Mouse (Mus musculus): ENCODE measurements around the gene Mettl1. TPM values are rescaled to one million over a fixed set of nuclear protein-coding genes. Genes with fewer than 3 reads are reported as not detected.
A peak's percentile ranks its signal among the peaks of the same experiment; 100 is the strongest.

Gene Mettl1
- total RNA-seq (2015): 36.5 and 46.6 TPM in 2 replicates
- 22.7 and 30.9 TPM in 2 replicates for total RNA-seq (2017)

- peak; percentile 32 for ATAC-seq (replicated peaks; ENCODE audit: poor library complexity)
These were observed at the start of gene Mettl1, which contains the start of gene Eef1akmt3 for GRCm38 (mm10) chr10:127041274-127041766. Mettl1 (plus strand) TSS chr10:127041414. Eef1akmt3 (minus strand) TSS chr10:127041513.

DNA sequence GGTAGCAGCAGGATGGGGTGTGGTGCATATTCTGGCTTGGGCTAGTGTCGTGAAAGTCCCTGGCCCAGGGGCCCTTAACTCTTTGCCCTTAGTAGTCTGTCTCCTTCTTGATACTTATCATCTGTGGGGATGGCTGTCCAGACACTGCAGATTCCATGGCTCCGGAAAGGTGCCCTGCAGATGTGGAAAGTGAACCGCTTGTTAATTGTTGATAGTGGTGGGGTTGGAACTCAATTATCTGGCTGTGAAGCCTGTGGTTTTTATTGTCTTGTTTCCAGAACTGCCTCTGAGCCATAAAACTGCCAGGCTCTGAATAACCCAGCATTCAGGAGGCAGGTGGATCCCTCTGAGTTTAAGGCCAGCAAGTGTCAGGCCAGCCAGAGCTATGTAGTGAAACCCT is 49.5 kb upstream of the Mettl1 start:
- ATAC-seq (replicated peaks; ENCODE audit: poor library complexity): peak; percentile 11; the same call in 1 of the 2 replicates

- no peak for ATAC-seq (replicated peaks; ENCODE audit: poor library complexity)
These were observed 47.6 kb upstream of the Mettl1 start for GRCm38 (mm10) chr10:126993621-126994020.

DNA sequence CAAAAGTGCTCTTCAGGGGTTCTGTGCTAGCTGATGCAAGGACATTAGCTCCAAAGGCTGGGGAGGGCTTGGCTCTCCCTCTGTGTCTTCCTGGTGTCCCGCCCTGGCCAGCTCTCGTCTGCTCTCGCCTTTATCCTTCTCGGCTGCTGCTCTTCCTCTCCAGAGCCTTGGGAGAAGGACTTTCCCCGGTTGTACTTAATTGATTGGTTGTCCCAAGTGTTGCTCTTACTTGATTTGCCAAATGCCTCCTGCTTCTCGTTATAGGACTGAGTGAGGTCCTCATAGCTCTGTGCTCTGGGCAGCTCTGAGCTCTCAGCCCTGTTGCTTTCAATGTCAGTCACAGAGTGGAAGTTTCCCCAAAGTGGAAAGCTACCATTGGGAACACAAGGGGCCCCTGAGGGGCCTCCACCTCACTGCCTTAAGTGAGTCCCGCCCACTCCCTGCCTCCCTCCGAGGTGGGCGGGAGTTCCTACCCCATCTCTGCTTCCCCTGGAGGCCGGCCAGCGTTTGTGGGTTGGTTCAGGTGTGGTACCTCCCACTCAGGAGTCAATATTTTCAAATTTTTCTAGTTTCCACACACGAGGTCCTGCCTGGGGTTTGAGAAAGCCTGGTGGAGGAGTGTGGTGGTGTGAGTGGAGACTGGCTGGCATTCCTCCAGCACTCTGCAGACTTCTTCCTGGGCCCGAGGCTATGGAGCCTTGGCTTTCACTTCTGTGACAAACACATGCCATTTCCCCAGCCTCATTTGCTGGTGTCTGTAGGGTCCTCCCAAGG is 43.7 kb upstream of the Mettl1 start:
- ATAC-seq (replicated peaks; ENCODE audit: poor library complexity): no peak

DNA sequence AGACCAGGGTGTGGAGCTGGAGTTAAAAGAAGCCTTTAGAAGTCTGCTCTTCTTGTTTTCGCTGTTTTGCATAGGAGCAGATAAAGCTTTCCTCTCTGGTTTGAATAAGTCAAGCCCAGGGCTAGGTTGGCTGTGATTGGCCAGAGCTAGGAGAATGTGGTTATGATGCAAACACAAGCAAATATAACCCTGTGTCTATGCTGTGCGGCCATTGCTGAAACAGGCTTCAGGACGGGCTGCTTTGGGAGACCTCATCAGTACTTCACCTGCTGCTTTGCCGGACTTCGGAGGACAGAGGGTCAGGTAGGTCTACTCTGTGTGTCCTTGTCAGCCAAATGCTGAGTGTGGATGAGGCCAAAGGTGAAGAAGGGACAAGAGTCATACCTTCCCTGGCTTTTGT is 40.7 kb upstream of the Mettl1 start, which contains the start of gene Avil:
Gene Avil (plus strand): TSS at position 181 of the 400 bp plus-strand sequence.
- peak; percentile 23 for ATAC-seq (replicated peaks; ENCODE audit: poor library complexity)

DNA sequence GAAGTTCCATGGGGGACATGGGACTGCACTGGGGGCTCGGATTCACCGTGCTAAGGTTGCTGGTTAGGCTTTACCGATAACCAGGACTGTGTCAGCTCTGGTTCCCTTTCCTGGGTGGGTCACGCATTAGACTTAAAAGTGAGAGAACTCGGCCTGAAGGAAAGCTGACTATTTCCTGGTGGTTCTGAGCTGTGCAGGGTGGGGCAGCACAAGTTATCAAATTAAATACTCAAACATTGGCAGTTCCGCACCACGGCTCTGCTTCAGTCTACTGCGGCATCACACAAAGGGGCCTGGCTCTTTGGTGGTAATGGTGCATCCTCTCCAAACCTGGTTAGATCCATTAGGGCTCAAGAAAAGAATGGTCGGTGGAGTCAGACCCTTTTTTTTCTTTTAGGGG is 39.9 kb upstream of the Mettl1 start:
- ATAC-seq (replicated peaks; ENCODE audit: poor library complexity): no peak

DNA sequence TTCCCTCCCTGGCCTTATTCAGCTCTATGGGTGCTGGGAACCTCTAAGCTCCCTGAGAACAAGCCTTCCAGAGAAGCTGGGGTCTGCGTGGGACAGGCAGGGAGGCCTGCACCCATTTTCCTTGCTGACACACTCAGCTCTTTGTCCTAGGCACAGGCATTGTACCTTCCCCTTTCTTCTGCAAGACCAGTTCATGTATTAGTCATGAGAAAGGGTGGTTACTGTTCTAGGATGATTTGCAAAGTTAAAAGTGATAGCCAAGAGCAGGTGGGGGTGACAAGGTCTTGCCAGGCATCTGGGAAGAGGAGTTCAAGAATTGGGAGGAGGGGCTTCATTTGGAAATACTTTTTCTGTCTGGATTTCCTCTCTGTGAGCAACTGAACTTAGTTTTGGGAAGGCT is 39.2 kb upstream of the Mettl1 start:
- ATAC-seq (replicated peaks; ENCODE audit: poor library complexity): no peak

GRCm38 (mm10) chr10:127002765-127003164 is 38.4 kb upstream of the Mettl1 start:
- ATAC-seq (replicated peaks; ENCODE audit: poor library complexity): no peak

DNA sequence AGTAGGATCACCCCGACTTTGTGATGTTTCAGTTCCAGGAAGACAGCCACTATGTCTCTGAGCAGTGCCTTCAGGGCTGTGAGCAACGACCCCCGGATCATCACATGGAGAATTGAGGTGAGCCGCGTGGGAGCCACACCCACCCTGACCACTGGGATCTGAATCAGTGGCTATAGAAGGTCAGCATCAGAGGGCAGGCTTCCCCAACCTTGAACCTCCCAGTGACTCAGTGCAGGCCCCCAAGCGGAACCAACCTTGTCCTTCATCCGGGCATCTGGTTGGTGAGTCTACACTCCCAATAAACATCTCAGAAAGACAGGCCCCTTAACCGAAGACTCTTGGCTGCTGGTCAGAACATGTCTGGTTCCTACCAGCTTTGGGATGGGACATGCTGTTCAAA is 37.9 kb upstream of the Mettl1 start:
- ATAC-seq (replicated peaks; ENCODE audit: poor library complexity): no peak

- ATAC-seq (replicated peaks; ENCODE audit: poor library complexity): no peak
These were observed 37.4 kb upstream of the Mettl1 start for GRCm38 (mm10) chr10:127003806-127004205.

GRCm38 (mm10) chr10:127016488-127016887 is 24.7 kb upstream of the Mettl1 start:
- peak; percentile 88 for ATAC-seq (replicated peaks; ENCODE audit: poor library complexity)

DNA sequence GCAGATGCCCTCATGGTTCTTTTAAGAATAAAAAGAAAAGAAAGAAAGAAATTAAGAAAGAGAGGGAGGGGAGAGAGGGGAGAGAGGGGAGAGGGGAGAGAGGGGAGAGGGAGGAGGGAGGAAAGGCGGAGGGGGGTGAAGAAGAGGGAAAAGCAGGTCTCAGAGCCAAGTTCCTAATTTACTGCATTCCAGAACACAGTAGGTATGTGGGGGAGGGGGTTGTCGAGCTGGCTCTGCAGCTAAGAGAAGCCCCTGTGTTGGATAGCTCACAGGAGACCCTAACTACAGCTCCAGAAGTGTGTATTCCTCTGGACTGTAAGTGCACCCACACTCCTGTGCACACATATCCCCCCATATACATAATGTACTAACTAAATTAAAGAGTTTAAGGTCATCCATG is 24.1 kb upstream of the Mettl1 start:
- no peak for ATAC-seq (replicated peaks; ENCODE audit: poor library complexity)

DNA sequence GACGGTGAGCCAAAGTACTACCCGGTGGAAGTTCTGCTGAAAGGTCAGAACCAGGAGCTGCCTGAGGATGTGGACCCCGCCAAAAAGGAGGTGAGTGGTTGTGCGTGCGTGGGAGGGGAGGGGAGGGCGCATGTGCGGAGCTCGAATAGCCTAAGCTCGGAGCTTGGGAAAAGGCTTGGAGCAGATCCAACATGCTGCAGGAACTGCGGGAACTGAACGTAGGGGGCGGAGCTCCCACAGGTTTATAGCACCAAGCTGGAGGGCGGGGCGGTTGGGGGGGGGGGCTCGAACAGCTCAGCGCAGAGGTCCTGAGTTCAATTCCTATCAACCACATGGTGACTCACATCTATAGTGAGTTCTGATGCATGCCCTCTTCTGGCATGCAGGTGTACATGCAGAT is 22.8 kb upstream of the Mettl1 start:
- no peak for ATAC-seq (replicated peaks; ENCODE audit: poor library complexity)

DNA sequence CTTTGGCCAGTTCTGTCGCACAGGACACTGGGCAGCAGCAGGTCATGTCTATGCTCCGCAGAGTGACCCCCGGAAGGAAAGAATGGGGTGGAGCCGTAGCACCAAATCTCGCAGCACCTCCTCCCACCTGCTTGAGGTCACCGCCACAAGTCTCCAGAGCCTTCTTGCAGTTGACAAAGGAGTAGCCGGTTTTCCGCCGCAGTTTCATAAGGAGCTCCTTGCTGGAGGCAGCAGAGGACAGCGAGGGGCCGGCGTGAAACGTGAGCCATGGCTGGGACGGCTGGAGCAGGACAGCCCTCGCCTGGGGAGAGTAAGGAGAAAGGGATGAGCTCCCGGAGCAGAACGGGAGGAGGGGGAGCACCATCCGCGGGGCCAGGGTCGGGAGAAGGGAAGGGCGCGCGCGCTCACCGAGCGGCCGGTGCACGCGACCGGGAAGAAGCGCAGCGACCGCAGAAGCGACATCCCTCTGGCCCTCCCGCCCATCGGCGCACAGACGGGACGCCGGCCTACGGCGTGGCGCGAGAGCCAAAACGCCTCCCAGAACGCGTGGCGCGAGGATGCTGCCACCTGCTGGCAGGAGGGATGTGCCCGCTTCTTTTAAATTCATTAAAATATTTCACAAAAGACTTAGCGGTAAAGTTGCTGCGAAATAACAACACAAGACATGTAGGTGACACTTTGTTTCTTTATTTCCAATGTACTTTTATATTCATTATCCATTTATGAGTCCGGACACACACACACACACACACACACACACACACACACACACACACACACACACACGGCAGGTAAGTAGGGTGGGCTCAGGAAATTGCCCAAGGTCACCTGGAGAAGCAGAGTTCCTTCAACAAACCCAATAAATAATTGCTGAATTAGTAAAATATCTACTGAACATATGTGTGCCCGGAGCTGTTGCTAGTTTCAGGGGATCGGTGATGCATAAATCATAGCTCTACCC is 10.6 kb upstream of the Mettl1 start, which contains the start of gene Tsfm:
Gene Tsfm (minus strand): TSS at position 505 of the 961 bp plus-strand sequence.
- peak; percentile 100 for ATAC-seq (replicated peaks; ENCODE audit: poor library complexity)

DNA sequence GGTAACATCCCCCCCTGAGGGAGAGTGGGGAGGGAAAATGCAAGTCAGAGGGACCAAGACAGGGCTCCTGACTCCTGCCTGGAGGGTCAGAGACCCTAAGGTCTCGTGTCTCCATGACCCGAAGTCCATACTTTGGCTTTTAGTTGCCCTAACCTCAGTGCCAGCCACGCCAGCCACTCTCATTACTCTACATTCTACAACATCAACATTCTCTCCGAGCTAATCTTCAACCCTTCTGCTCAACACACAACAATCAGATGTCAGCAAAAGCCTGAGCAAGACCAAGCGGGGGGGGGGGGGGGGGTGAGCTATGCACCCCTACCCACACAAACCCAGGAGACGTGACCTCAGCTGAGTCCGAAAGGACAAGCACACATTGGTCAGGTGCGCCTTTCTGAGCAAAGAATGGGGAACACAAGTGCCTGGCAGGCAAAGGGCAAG is 7.9 kb upstream of the Mettl1 start:
- ATAC-seq (replicated peaks; ENCODE audit: poor library complexity): no peak

- no peak for ATAC-seq (replicated peaks; ENCODE audit: poor library complexity)
These were observed 4.9 kb upstream of the Mettl1 start for GRCm38 (mm10) chr10:127036273-127036672.

DNA sequence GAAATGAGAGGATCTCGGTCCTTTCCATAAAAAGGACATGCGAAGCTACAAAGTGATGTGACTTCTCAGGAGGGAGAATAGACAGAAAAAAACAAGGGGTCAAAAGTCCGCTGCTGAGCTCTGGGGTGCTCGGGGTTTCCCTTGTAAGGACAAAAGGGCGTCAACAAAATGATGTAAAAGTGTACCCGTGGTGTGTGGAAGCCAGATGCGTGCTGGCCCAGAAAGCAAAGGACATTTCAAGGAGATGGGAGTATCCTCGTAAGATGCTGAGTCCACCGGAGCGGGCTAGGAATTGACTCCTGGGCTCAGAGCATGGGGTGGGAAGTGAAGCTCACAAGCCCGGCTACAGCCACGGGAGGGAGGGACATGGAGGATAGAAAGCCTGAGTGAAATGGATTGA is 3.6 kb upstream of the Mettl1 start:
- ATAC-seq (replicated peaks; ENCODE audit: poor library complexity): no peak

DNA sequence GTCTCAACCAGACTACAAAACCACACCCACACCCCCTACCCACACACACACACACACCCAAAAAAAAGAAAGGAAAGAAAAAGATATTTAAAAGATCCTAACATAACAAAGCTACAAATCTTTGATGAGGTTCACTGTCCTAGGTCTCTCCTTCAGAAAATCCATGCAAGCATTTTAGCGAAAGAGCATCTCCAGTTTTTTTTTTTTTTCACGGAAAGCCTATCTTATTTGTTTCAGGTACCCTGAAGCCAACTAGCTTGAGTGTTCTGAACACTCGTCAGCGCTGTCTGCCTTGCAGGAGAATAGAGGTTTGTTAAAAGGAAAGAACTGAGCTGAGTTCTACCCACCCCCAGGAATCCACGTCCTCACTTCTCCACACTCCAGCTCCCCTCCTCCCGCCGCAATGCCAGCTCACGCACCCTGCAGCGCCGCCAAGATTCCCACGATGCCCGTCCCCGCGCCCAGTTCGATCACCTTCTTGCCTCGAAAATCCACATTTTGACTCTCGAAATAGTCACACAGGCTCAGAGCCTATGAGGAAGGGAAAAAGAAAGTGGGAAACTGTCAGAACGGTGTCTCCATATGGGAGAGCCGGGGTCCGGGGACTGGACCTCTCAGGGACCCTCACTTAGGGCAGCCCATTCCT is 522 bp upstream of the Mettl1 start:
- 0 out of 2 replicates have a peak, but pooled peaks have one; percentile 9 for ATAC-seq (replicated peaks; ENCODE audit: poor library complexity)

DNA sequence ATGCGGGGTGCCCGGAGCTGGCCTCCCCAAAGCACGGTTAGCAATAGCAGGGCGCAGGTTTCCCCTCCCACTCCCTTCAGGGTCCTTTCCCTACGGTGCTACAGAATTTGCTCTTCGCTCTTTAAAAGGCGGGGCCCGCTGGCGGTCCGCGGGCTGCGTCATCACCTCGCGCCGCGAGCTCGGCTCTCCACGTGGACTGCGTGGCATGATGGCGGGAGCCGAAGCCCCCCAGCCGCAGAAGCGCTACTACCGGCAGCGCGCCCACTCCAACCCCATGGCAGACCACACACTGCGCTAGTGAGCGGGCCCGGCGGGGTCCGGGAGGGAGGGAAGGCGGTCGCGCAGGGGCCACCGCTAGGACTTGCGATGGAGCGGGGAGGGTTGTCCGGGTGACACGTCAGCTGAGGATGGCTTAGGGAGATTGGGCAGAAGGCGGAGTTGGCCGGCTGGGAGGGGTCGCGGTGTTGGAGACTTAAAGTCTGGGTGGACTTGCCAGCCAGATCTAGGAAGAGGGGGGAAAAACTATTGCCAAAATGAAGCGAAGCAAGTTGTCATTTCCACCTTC is 642 bp downstream of the Mettl1 start:
- peak; percentile 84 for ATAC-seq (replicated peaks; ENCODE audit: poor library complexity)

GRCm38 (mm10) chr10:127042468-127043115 is 1.4 kb downstream of the Mettl1 start:
- no peak for ATAC-seq (replicated peaks; ENCODE audit: poor library complexity)

All from megakaryocyte progenitor cell, adult 5-6 weeks (primary cell).